Mouse (Mus musculus): Measurements from ENCODE around the gene Myom1. TPM values are rescaled to one million over a fixed set of nuclear protein-coding genes. Genes with fewer than 3 reads are reported as not detected.

Myom1 gene
- polyA plus RNA-seq, 1 experiment from 2014 or later, result 2.6 TPM

GRCm38 (mm10) chr17:70979345-70980223, 22.8 kb upstream of the Myom1 start:
- peaks cover 40% of the 10 kb centered on the region for H3K36me3 ChIP-seq (replicated peaks)
- H3K4me1 ChIP-seq (replicated peaks), result no peaks in the 10 kb centered on the region; the same call in 1 of the 2 replicates
- no peak overlapping the region for H3K27ac ChIP-seq (replicated peaks)
- 71% methylated on average over 20 of the region's 20 CpGs for WGBS (ENCODE audit: insufficient replicate concordance)
- no peaks in the 10 kb centered on the region for H3K27me3 ChIP-seq
- no peak overlapping the region for H3K4me3 ChIP-seq (replicated peaks)
- H3K4me2 ChIP-seq, result no peak overlapping the region
- ATAC-seq (ENCODE audit: insufficient read depth), result no peak
- no peaks in the 10 kb centered on the region for H3K9me3 ChIP-seq (replicated peaks)
- no peak overlapping the region for H3K9ac ChIP-seq

- WGBS (ENCODE audit: insufficient replicate concordance), result 68% methylated on average over 15 of the region's 15 CpGs
- H3K27ac ChIP-seq (replicated peaks), result peak overlapping the region; percentile 54
- H3K36me3 ChIP-seq (replicated peaks), result peaks cover 18% of the 10 kb centered on the region
- no peak overlapping the region for H3K4me3 ChIP-seq (replicated peaks)
- H3K27me3 ChIP-seq, result no peaks in the 10 kb centered on the region
- H3K4me2 ChIP-seq, result no peak overlapping the region
- peak; percentile 13; the same call in 1 of the 2 replicates for ATAC-seq (ENCODE audit: insufficient read depth)
- H3K4me1 ChIP-seq (replicated peaks), result peaks cover 38% of the 10 kb centered on the region
- H3K9ac ChIP-seq, result no peak overlapping the region
- H3K9me3 ChIP-seq (replicated peaks), result no peaks in the 10 kb centered on the region
These were observed 16.7 kb upstream of the Myom1 start for GRCm38 (mm10) chr17:70985501-70986354.

- Histone ChIP-seq H3K4me2 (no peak overlapping the region), H3K9ac (no peak overlapping the region), H3K4me3 (replicated peaks) (no peak overlapping the region), H3K4me1 (replicated peaks) (peaks cover 43% of the 10 kb centered on the region), H3K9me3 (replicated peaks) (no peaks in the 10 kb centered on the region), H3K27ac (replicated peaks) (peak overlapping the region; percentile 54; the same call in 1 of the 2 replicates), H3K36me3 (replicated peaks) (peaks cover 14% of the 10 kb centered on the region), H3K27me3 (no peaks in the 10 kb centered on the region)
- ATAC-seq (ENCODE audit: insufficient read depth), result no peak
- WGBS (ENCODE audit: insufficient replicate concordance), result 58% methylated on average over 6 of the region's 6 CpGs
These were observed 16.1 kb upstream of the Myom1 start for GRCm38 (mm10) chr17:70986355-70986740.

GRCm38 (mm10) chr17:70986831-70987660, 15.4 kb upstream of the Myom1 start:
- 67% methylated on average over 15 of the region's 15 CpGs for WGBS (ENCODE audit: insufficient replicate concordance)
- Histone ChIP-seq H3K27me3 (no peaks in the 10 kb centered on the region), H3K4me3 (replicated peaks) (no peak overlapping the region), H3K4me1 (replicated peaks) (peaks cover 50% of the 10 kb centered on the region), H3K27ac (replicated peaks) (no peak overlapping the region), H3K36me3 (replicated peaks) (peaks cover 12% of the 10 kb centered on the region; the same call in 1 of the 2 replicates), H3K9me3 (replicated peaks) (no peaks in the 10 kb centered on the region), H3K9ac (no peak overlapping the region), H3K4me2 (no peak overlapping the region; the same call in 1 of the 2 replicates)
- no peak for ATAC-seq (ENCODE audit: insufficient read depth)

GRCm38 (mm10) chr17:70988337-70988767, 14.1 kb upstream of the Myom1 start:
- Histone ChIP-seq H3K4me2 (no peak overlapping the region), H3K36me3 (replicated peaks) (peaks cover 18% of the 10 kb centered on the region), H3K4me1 (replicated peaks) (peaks cover 58% of the 10 kb centered on the region), H3K9ac (no peak overlapping the region; the same call in 1 of the 2 replicates), H3K9me3 (replicated peaks) (no peaks in the 10 kb centered on the region), H3K4me3 (replicated peaks) (no peak overlapping the region), H3K27me3 (no peaks in the 10 kb centered on the region), H3K27ac (replicated peaks) (no peak overlapping the region)
- 79% methylated on average over 12 of the region's 12 CpGs for WGBS (ENCODE audit: insufficient replicate concordance)
- no peak for ATAC-seq (ENCODE audit: insufficient read depth)

GRCm38 (mm10) chr17:70989430-70989829, 13.0 kb upstream of the Myom1 start:
- no peak for ATAC-seq (ENCODE audit: insufficient read depth)
- Histone ChIP-seq H3K9me3 (replicated peaks) (no peaks in the 10 kb centered on the region), H3K27ac (replicated peaks) (peak overlapping the region; percentile 86; the same call in 1 of the 2 replicates), H3K9ac (peak overlapping the region; percentile 89; the same call in 1 of the 2 replicates), H3K4me3 (replicated peaks) (peak overlapping the region; percentile 94), H3K4me1 (replicated peaks) (peaks cover 60% of the 10 kb centered on the region), H3K36me3 (replicated peaks) (peaks cover 28% of the 10 kb centered on the region), H3K4me2 (peak overlapping the region; percentile 97), H3K27me3 (no peaks in the 10 kb centered on the region)
- WGBS (ENCODE audit: insufficient replicate concordance), result 34% methylated on average over 8 of the region's 8 CpGs

GRCm38 (mm10) chr17:70989991-70990390, 12.4 kb upstream of the Myom1 start:
- Histone ChIP-seq H3K4me1 (replicated peaks) (peaks cover 64% of the 10 kb centered on the region), H3K9ac (peak overlapping the region; percentile 89), H3K9me3 (replicated peaks) (no peaks in the 10 kb centered on the region), H3K36me3 (replicated peaks) (peaks cover 33% of the 10 kb centered on the region), H3K27ac (replicated peaks) (peak overlapping the region; percentile 86), H3K27me3 (no peaks in the 10 kb centered on the region), H3K4me3 (replicated peaks) (peak overlapping the region; percentile 94), H3K4me2 (peak overlapping the region; percentile 97)
- peak; percentile 59 for ATAC-seq (ENCODE audit: insufficient read depth)
- under 1% methylated on average over 24 of the region's 24 CpGs for whole genome bisulfite sequencing (ENCODE audit: insufficient replicate concordance)

GRCm38 (mm10) chr17:70990403-70991303, 11.8 kb upstream of the Myom1 start:
- peak; percentile 91 for ATAC-seq (ENCODE audit: insufficient read depth)
- Histone ChIP-seq H3K9ac (peak overlapping the region; percentile 89), H3K9me3 (replicated peaks) (no peaks in the 10 kb centered on the region), H3K27me3 (no peaks in the 10 kb centered on the region), H3K4me1 (replicated peaks) (peaks cover 64% of the 10 kb centered on the region), H3K4me2 (peak overlapping the region; percentile 97), H3K36me3 (replicated peaks) (peaks cover 37% of the 10 kb centered on the region), H3K27ac (replicated peaks) (peak overlapping the region; percentile 86), H3K4me3 (replicated peaks) (peak overlapping the region; percentile 94)
- 1% methylated on average over 70 of the region's 70 CpGs for WGBS (ENCODE audit: insufficient replicate concordance)

GRCm38 (mm10) chr17:70991706-70992625, 10.5 kb upstream of the Myom1 start:
- H3K4me1 ChIP-seq (replicated peaks), result peaks cover 55% of the 10 kb centered on the region
- WGBS (ENCODE audit: insufficient replicate concordance), result 72% methylated on average over 16 of the region's 16 CpGs
- peak overlapping the region; percentile 94 for H3K4me3 ChIP-seq (replicated peaks)
- H3K27me3 ChIP-seq, result no peaks in the 10 kb centered on the region
- H3K27ac ChIP-seq (replicated peaks), result peak overlapping the region; percentile 86; the same call in 1 of the 2 replicates
- peak overlapping the region; percentile 97; the same call in 1 of the 2 replicates for H3K4me2 ChIP-seq
- ATAC-seq (ENCODE audit: insufficient read depth), result no peak
- H3K36me3 ChIP-seq (replicated peaks), result peaks cover 48% of the 10 kb centered on the region
- no peak overlapping the region for H3K9ac ChIP-seq
- H3K9me3 ChIP-seq (replicated peaks), result no peaks in the 10 kb centered on the region
